Comparison of ENCODE assay signal across 23 mouse cellular contexts in genomic region chr7:74445148-74445547, GRCm38 (mm10).
"Had no signal": no experiment of that assay in that cellular context is flagged by ENCODE, and none has a peak within 500 bp of the region (broad histone marks: within the 10 kb centered on the region; RNA-seq: fewer than 3 reads in every experiment).

No protein-coding gene starts in this region.

- DNase-seq: gastrocnemius, adult 2 months; gastrocnemius, postnatal 10 days; gastrocnemius, postnatal 25 days; heart, adult 18-20 months; heart, postnatal 10 days; heart, postnatal 4 days; kidney, adult 18-20 months; kidney, adult 8-10 months; kidney, postnatal 10 days; kidney, postnatal 25 days; kidney, postnatal 4 days; liver had no signal

- H3K4me2 ChIP-seq: heart, embryonic 12.5 days; hindbrain, embryonic 12.5 days; hindbrain, embryonic 14.5 days; intestine, embryonic 15.5 days; limb, embryonic 12.5 days; liver, embryonic 11.5 days had no signal

- H3K36me3 ChIP-seq: heart, embryonic 10.5 days; heart, embryonic 12.5 days; hindbrain, embryonic 10.5 days; hindbrain, embryonic 12.5 days; intestine, embryonic 15.5 days; limb, embryonic 10.5 days; limb, embryonic 12.5 days had no signal

- H3K27me3 ChIP-seq: heart, embryonic 12.5 days; hindbrain, embryonic 12.5 days; intestine, embryonic 15.5 days; limb, embryonic 12.5 days had no signal

- H3K4me3 ChIP-seq: gastrocnemius, adult 2 months; heart, embryonic 10.5 days; heart, embryonic 12.5 days; hindbrain, embryonic 10.5 days; hindbrain, embryonic 12.5 days; intestine, embryonic 15.5 days; layer of hippocampus, adult 2 months; left cerebral cortex, adult 2 months; limb, embryonic 10.5 days; limb, embryonic 12.5 days had no signal
